Mouse (Mus musculus) kidney, adult 2 months (tissue): ENCODE results near the gene Eps15.

ENCODE experiments used
- CTCF ChIP-seq: fragments of 200-500 bp; conservative IDR thresholded peaks from 2 replicates; pipeline ENCODE4 v1.5.1; 2011; ENCODE audit warnings: low read depth, mild to moderate bottlenecking, control low read depth, low read length, moderate library complexity, mixed read lengths; ENCODE audit not compliant: insufficient read depth, insufficient read length
- POLR2A ChIP-seq: fragments of 200-500 bp; IDR thresholded peaks from one replicate; pipeline ENCODE4 v1.6.1; 2011; ENCODE audit warnings: low read depth, low read length, control low read depth

- TF ChIP-seq CTCF: no peak
- no peak for TF ChIP-seq POLR2A
Measured at GRCm38 (mm10) chr4:109266056-109266455, 14.0 kb upstream of the Eps15 start.
